Mouse (Mus musculus) ovary, postnatal 10 days (tissue): ENCODE measurements around the gene Sema4f.

Experiments
- DNase-seq: peaks from one replicate; pipeline ENCODE4 v3.0.0; 2022; ENCODE audit warnings: low spot score

Sema4f gene

DNA sequence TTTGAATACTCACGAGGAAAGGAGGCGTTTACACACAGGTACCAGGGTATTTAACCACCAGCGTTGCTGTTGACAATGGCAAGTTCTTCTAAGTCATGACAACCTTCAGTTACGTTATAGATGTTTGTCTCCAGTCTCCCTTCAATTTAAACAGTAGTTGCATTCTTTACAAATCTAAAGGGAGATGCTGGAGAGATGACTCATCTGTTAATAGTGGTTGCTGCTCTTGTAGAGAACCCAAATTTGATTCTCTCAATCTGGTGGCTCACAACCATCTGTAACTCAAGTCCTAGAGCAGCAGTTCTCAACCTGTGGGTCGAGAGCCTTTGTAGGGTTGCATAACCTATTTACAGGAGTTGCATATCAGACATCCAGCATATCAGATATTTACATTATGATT lies 71.1 kb downstream of the Sema4f start:
- no peak for DNase-seq

- no peak for DNase-seq
These were observed 76.1 kb downstream of the Sema4f start for GRCm38 (mm10) chr6:82863380-82863874.

DNA sequence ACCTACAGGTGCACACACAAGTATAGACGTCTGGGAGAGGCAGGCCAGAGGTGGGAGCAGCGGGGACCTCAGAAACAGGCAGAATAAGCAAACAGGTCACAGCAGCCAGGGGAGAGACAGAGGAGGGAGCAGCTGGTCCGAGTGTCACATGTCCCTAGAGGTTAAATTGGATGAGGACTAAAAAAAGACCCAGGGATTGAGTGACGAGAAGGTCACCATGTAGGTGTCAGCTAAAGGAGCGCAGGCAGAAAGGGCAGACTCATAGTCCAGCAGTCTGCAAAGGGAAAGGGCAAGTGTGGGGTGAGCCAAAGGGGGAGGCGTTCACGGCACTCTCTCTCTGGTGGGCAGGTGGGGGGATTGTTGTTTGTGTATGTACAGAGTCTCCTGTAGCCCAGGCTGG lies 77.1 kb downstream of the Sema4f start:
- DNase-seq = no peak

DNA sequence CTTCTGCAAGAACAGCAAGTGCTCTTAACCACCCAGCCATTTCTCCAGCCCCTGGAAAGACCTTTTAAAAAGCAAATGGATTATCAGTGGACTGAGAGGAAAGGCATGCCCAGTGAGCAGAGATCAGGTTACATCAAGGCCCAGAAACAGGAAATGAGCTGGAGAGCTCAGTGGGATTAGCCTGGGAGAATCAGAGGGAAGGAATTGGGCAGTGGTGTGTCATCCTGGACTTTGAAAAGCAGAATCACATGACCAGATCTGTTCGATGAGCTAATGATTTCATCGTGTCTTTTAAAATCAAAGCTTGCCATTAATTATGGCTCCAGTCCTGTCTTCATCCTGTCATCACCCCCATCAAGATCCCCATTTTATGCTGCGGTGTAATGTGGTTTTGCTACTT lies 77.5 kb downstream of the Sema4f start:
- DNase-seq = no peak
